Mouse (Mus musculus) frontal cortex, adult (tissue): Measurements from ENCODE around the gene Vamp3.

Experiments used
- ATAC-seq: cut with Nextera tagmentation; 2 replicates; pipeline ENCODE4 v1.9.2; 2017; ENCODE audit warnings: mild to moderate bottlenecking, moderate library complexity, mixed read lengths; ENCODE audit not compliant: low TSS enrichment

Gene Vamp3

DNA sequence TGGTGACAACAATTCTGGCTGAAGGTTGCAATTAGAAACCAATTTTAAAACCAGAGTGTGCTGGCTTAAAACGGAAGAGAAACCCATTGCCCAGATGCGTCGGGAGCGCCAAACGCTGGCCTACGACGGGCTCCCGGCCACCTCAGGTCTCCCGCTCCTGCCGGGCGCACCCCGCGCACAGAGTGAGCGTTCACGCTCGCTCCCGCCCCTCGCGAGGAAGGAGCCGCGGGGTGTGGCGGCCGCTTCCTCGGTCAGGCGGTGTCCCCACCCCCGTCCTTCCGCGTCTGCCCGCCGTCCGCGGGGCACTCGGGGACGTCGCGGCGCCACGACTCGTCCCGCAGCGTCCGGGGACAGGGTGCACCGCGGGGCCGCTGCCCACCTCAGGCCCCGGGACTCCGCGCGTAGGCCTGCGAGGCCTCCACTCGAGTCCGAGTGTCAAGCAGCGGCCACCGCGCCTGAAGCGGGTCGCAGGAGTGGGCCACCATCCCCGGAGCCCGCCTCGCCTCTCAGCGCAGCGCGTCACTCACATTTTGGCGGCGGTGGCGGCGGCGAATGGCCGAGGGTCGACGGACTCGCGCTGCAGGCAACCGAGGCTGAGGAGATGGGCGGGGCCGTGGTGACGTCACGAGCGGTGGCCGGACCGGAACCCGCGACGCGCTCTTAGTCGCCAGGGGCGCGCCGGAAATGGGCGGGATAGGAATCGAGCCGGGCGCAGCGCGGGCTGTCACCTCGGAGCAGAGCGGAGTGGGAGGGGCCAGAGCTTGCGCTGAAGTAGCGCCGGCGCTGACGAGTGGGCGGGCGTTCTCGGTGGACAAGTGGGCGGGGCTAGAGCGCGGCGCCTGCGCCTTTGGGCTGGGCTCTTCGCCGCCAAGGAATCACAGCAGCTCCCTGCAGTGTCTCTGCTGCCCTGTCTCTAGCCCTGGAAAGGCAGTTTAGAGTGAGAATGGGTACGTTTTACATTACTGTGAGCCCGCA is at the start of gene Vamp3:
Vamp3 (minus strand) TSS at position 617 of the 975 bp plus-strand sequence.
- ATAC-seq = peak; percentile 94

DNA sequence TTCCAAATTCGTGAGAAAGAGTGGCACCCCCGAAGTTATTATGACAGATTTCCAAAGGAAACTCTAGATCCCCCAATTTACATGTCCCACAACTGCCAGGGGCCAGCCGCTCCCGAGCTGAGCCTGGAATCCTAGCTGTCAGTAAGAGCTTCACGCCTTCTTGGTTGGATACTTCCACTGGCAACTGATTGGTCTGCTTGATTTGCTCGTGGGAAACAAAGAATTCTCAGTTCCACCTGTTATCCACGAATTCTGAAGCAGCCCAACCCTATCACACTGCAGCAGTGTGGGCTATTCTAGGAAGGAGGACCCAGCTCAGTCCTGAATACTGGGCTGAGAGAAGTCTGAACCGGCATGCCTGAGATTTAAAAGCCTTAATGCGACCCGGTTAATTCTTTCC is 48.7 kb upstream of the Vamp3 start:
- no peak for ATAC-seq

DNA sequence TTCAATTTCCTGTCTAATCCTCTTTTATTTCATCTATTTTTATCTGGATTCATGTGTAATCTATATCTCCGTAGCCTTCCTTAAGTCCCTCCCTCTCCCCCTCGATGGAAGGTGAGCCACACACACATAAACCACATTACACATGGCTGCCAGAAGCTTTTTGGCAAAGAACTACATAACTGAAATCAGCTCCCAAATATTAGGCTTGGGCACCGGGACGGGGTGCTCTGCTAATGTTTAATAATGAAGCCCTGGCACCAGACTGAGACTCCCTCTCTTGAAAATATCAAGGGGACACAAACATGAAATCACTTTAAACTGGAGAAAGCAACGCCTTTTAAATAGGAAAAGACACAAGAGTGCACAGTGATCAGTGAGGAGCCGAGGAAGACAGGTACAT is 48.1 kb upstream of the Vamp3 start:
- ATAC-seq = no peak

DNA sequence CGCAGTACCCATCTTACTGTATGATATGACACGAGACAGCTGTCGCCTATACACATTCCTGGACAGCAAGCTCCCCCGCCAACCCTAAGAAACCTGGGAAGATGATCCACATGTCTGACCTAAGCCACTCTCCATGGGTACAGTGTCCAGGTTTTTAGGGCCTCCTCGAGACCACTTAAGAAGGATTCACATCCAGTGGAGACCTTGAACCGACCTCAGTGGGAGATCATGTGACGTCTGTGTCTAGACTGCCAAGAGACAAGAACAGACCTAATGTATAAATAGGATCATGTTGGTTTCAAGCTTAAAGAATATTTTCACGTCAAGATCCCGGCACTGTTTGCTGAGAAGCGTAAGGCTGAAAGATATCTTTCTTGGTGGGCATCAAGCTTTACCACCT is 46.4 kb upstream of the Vamp3 start:
- ATAC-seq = no peak

DNA sequence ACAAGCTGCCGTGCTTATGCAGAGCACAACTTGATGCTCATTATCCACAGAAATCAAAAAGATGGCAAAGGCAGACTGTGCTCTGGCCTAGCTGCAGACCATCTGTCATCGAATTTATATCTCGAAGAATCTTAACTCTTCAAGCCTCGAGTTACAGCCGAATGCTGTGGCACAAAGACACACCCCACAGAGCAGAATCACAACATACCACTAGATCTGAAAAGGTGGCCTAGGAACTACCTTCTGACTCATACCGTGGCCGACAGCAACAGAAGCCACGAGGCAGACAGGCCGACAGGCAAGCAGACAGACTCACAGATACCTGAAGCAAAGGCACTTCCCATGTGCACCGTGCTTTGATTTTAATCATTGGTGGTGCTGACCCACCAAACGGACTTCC is 45.9 kb upstream of the Vamp3 start:
- ATAC-seq = no peak

DNA sequence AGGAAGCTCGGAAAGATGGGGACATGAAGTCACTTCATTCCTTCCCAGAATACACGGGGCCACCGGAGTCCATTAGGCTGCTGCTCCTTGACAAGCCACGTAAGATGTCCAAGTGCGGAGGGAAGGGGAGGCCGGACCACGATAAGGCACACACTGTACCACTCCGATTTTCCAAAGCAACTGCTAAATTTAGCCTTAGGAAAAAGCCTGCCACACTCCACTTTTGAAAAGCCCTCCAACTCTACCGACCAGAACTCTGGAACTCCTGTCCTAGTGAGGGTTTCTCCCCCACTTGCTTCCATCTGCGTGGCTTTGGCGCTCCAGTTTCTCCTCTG is 39.3 kb upstream of the Vamp3 start:
- ATAC-seq = no peak

DNA sequence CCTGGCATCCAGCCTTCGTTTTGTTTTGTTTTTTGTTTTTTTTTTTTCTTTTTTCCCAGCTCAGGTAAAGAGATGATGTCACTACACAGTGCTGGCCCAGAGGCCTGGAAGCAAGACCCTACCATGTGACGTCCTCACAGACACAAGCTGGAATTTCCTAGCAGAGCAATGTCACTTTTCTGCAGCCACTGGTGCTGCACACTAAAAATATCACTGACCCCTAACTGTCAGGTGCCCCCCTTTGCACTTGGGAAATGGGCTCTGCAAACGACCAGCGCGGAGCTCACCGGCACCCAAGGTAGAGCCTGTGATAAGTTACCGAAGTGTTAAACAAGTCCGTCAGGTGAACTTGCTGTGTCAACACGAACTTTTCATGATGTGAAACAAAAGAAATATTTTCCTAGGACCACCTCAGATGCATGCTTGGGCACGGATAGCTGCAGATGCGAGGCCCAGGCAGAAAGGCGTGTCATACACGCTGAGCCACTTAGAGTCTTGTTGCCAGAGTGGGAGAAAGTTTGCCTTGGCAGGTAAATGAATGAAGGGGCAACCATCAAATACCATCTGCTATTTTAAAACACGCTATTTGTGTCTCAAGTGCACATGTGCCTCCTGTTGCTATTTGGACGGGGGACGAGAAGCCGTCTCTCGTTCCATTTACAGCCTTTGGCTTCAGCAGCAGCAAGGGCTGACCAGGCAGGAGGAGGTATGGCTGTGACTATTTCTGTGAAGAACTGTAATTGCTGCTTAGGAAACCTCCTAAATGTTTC is 38.8 kb upstream of the Vamp3 start:
- no peak for ATAC-seq

- ATAC-seq = no peak
Measured at GRCm38 (mm10) chr4:151095207-151095606, 37.4 kb upstream of the Vamp3 start.

- ATAC-seq = peak; percentile 50
Measured at GRCm38 (mm10) chr4:151089270-151089669, 31.5 kb upstream of the Vamp3 start, which contains the start of gene Gm13090. TSS of gene Gm13090 (plus strand) at chr4:151089570.

- peak; percentile 31 for ATAC-seq
Measured at GRCm38 (mm10) chr4:151088819-151089218, 31.1 kb upstream of the Vamp3 start.

DNA sequence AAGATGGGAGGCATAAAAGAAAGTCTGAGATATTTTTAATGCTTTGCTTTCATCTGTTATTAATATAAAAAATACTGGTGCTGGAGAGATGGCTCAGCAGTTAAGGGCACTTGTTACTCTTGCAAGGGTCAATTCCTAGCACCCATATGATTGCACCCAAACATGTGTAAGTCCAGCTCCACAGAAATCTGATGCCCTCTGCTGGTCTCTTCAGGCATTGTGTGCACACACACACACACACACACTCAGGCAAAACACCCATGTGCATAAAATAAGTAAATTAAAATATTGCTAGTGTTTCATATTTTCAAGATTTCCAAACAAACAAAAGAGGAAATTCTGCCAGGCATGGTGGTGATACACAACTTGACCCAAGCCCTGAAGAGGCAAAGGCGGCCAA is 29.6 kb upstream of the Vamp3 start:
- no peak for ATAC-seq

DNA sequence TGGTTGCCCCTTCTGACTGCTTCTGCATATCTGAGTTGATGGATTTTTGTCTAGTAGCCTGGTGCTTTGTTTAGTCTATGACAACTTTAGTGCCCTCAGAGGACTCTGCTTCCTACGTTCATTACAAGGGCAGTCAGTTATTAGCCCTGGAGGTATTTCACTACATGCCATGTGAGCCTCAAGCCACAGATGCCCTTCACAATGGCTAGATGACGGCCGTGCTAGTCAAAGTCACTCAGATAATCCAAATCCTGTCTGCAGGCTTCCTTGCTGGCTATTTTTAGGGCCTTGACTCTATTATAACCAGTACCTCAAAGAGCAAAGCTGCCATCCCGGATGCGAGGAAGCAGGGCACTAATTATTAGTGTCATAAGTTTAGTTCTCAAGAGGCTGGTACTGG is 25.3 kb upstream of the Vamp3 start:
- ATAC-seq = no peak

DNA sequence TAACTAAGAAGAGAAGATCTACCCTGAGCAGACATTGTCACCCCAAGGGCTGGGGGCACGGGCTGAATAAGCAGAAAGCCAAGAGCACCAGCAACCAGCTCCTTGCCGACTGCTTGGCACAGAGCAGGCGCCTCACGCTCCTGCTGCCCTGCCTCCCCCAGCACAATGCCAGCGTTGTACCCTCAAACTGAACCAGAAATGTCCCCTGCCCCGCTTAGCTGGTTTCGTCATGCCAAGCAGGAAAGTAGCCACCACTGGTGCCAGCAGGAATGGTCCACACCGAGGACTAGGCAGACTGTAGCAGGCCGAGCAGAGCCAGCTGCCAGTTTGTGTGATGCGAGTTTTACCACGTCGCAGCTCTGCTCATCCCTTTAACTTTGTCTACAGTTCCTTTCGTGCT is 24.2 kb upstream of the Vamp3 start:
- no peak for ATAC-seq

DNA sequence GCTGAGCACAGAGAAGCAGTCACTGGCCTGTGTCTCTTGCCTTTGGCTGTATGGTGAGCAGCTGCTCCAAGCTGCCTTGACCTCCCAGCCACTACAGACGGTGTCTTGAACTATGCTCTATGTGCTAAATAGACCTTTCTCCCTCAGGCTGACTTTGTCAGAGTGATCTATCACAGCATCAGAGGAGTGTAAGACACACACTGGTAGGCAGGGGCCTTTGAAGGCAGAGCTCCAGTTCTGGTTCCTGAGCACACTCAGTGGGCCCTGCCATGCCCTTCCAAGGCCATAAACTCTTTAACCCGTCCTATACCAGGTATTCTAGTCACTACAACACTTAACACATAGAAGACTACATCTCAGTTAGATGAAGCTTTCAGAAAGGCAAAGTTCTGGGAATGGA is 23.6 kb upstream of the Vamp3 start:
- ATAC-seq = no peak

DNA sequence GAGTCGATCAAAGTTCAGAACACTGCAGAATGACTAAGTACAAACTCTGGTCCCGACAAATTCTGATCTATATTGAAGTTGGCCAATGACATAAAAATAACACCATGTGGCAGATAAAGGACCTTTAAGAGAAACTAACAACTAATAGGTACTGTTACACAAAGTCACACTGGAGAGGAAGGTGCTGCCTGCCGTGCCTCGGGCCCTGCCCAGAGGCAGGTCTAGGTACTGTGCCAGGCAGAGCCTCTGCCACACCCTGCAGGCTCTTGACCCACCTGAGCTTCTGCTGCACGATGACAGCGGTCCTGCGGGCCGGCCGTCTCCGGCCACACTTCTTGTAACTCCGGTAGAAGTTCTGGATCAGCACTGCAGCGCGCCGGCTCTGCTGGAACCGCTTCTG is 17.1 kb upstream of the Vamp3 start:
- ATAC-seq = no peak

DNA sequence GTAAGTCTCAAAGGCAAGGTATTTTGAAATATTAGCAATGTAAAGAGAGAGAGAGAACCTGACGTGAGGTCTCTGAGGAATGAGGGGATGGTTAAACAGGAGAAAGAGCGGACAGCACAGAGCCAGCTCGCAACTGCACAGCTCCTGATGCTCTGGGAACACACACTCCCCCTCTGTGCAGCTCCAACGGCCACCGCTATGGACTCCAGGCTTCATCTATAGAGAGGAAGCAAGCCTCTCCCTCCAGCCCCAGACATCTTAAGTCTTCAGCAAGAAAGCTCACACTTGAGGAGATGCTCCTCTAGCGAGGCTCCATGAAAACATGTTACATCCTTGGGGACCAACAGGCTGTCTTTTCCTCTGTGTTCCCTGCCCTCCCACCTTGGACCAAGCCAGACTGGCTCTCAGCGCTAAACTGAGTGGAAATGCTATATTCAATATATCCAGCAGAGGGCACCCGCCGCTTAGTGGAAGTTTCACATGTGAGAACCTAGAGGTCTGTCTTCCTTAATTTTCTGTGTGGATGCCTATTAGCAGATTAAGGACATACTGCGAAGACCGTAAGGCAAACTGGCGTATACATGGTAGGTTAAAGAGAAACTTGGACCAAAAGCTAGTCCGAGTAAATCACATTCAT is 15.5 kb upstream of the Vamp3 start:
- ATAC-seq = peak; percentile 66; the same call in 1 of the 2 replicates

DNA sequence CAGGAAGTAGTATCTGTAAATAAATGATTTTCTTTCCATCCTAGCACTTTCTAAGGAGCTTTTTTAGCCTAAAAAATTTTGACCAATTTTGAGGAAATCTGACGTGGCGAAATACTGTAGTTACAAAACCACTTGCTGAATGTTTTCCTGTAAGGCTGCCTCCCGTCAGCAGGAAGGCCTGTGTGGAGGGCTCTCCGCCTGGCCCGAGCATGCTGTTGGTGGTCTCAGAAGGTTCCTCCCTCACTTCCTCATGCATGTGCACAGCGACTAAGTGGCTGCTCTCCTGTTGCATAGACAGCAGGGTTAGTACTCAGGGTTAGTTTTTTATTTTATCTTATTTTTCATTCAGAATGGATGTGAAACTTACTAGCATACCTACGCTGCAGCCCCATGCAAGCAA is 13.2 kb upstream of the Vamp3 start:
- no peak for ATAC-seq

DNA sequence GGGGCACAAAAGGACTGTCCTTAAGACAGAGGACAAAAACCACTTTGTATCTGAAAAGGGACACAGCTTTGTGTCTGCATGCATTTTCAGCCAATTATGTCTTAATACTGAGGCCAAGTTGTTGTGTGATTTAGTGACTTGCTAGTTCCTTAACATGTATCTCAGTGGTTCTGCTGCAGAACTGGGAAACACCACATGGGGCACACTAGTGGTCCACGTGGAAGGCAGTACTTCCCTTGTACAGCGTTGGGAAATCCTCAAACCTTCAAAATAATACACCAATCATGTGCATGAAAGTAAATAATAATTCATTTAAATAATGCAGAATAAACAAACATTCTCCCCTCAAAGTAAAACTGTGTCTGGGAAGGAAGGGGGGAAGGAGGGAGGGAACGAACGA is 11.0 kb upstream of the Vamp3 start:
- no peak for ATAC-seq

GRCm38 (mm10) chr4:151059566-151059965 is 1.8 kb upstream of the Vamp3 start:
- ATAC-seq = no peak

GRCm38 (mm10) chr4:151058634-151059033 is 871 bp upstream of the Vamp3 start:
- no peak for ATAC-seq

DNA sequence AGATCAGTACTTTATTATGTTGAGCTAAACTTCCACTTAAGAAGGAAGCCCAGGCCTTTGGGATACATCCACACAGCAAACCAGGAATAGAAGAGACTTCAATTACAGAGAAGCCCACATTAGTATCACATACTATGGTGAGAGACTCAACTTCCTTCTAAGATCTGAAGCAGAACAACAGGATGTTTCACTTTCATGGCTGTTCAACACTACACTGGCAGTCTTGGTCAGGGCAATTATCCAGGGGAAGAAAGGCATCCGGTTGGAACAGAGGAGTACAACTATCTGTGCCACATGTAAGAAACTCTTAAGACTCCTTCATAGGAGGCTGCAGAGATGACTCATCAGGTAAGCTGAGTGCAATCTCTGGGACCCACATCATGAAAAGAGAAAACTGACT is 6.6 kb downstream of the Vamp3 start:
- peak; percentile 55; the same call in 1 of the 2 replicates for ATAC-seq

- ATAC-seq = no peak
Measured at GRCm38 (mm10) chr4:151046524-151046923, 11.2 kb downstream of the Vamp3 start.
